ENCODE assay signal across 8 mouse cellular contexts in genomic region chr7:80778958-80779669, GRCm38 (mm10). TPM values are rescaled to one million over a fixed set of nuclear protein-coding genes. Genes with fewer than 3 reads are reported as not detected.
DNase-seq lines count a peak whose midpoint lies in the region; ATAC-seq and TF ChIP-seq lines count a peak whose summit lies in the region.

No protein-coding gene starts in this region.

- TF ChIP-seq EP300 in heart, postnatal 0 days (IDR thresholded peaks at IDR 0.05; ENCODE audit: low read depth), result no peak

- ATAC-seq in heart, postnatal 0 days (ENCODE audit: insufficient read depth, low read depth), result peak; percentile 42; the same call in 1 of the 2 replicates
- ATAC-seq in limb, embryonic 15.5 days (ENCODE audit: insufficient number of reproducible peaks, low FRiP score, low TSS enrichment, low read depth), result peak; percentile 75
- ATAC-seq in neutrophil, adult 5-6 weeks (ENCODE audit: extremely low read depth, insufficient number of reproducible peaks, low FRiP score, poor library complexity, severe bottlenecking), result peak; percentile 70
- ATAC-seq in forebrain, embryonic 13.5 days, result no peak
- no peak for ATAC-seq in hindbrain, postnatal 0 days

- no peak for TF ChIP-seq POLR2A in bone marrow macrophage, adult 2 months (IDR thresholded peaks at IDR 0.05; ENCODE audit: borderline replicate concordance, low read depth, low read length)

- H3K9ac ChIP-seq in heart, postnatal 0 days (replicated peaks; ENCODE audit: low read depth, low read length), result no peak overlapping the region
- H3K9ac ChIP-seq in limb, embryonic 15.5 days, result no peak overlapping the region
- no peak overlapping the region for H3K9ac ChIP-seq in forebrain, embryonic 13.5 days
- H3K9ac ChIP-seq in hindbrain, postnatal 0 days (replicated peaks; ENCODE audit: low read length), result no peak overlapping the region

- H3K4me3 ChIP-seq in E14TG2a.4 (replicated peaks; ENCODE audit: low read length), result peak overlapping the region; percentile 66
- H3K4me3 ChIP-seq in bone marrow macrophage, adult 2 months (ENCODE audit: insufficient read depth, low read length), result peak overlapping the region; percentile 38
- no peak overlapping the region for H3K4me3 ChIP-seq in heart, postnatal 0 days (ENCODE audit: low read depth, low read length)
- no peak overlapping the region for H3K4me3 ChIP-seq in limb, embryonic 15.5 days
- no peak overlapping the region for H3K4me3 ChIP-seq in forebrain, embryonic 13.5 days
- no peak overlapping the region for H3K4me3 ChIP-seq in hindbrain, postnatal 0 days (ENCODE audit: low read length)

- no peaks in the 10 kb centered on the region for H3K27me3 ChIP-seq in E14TG2a.4 (ENCODE audit: insufficient read depth, low read length)
- no peaks in the 10 kb centered on the region for H3K27me3 ChIP-seq in heart, postnatal 0 days (ENCODE audit: control insufficient read depth, insufficient read depth, low read length)
- no peaks in the 10 kb centered on the region for H3K27me3 ChIP-seq in limb, embryonic 15.5 days
- no peaks in the 10 kb centered on the region for H3K27me3 ChIP-seq in forebrain, embryonic 13.5 days
- no peaks in the 10 kb centered on the region for H3K27me3 ChIP-seq in hindbrain, postnatal 0 days (ENCODE audit: insufficient read depth, low read length)

- H3K9me3 ChIP-seq in E14TG2a.4 (ENCODE audit: low read length), result no peaks in the 10 kb centered on the region
- no peaks in the 10 kb centered on the region for H3K9me3 ChIP-seq in heart, postnatal 0 days (replicated peaks; ENCODE audit: control insufficient read depth, low read length)
- no peaks in the 10 kb centered on the region for H3K9me3 ChIP-seq in limb, embryonic 15.5 days
- no peaks in the 10 kb centered on the region for H3K9me3 ChIP-seq in forebrain, embryonic 13.5 days (replicated peaks)
- H3K9me3 ChIP-seq in hindbrain, postnatal 0 days (ENCODE audit: low read length), result no peaks in the 10 kb centered on the region

- H3K4me1 ChIP-seq in E14TG2a.4 (replicated peaks; ENCODE audit: low read depth, low read length), result peaks cover 92% of the 10 kb centered on the region
- H3K4me1 ChIP-seq in bone marrow macrophage, adult 2 months (ENCODE audit: control insufficient read depth, insufficient read depth, low read length), result peaks cover 79% of the 10 kb centered on the region
- peaks cover 59% of the 10 kb centered on the region for H3K4me1 ChIP-seq in heart, postnatal 0 days (ENCODE audit: control insufficient read depth, insufficient read depth)
- peaks cover 33% of the 10 kb centered on the region for H3K4me1 ChIP-seq in limb, embryonic 15.5 days
- H3K4me1 ChIP-seq in forebrain, embryonic 13.5 days, result peaks cover 3% of the 10 kb centered on the region; the same call in 1 of the 2 replicates
- H3K4me1 ChIP-seq in hindbrain, postnatal 0 days (ENCODE audit: insufficient read depth, low read length), result no peaks in the 10 kb centered on the region

- H3K4me2 ChIP-seq in heart, postnatal 0 days (ENCODE audit: low read depth, low read length), result peak overlapping the region; percentile 30
- no peak overlapping the region; the same call in 1 of the 2 replicates for H3K4me2 ChIP-seq in limb, embryonic 15.5 days
- no peak overlapping the region for H3K4me2 ChIP-seq in forebrain, embryonic 13.5 days
- no peak overlapping the region for H3K4me2 ChIP-seq in hindbrain, postnatal 0 days (ENCODE audit: low read depth, low read length)

- WGBS in heart, postnatal 0 days, result 62% methylated on average over 12 of the region's 12 CpGs
- 64% methylated on average over 12 of the region's 12 CpGs for WGBS in limb, embryonic 15.5 days
- WGBS in forebrain, embryonic 13.5 days, result 84% methylated on average over 12 of the region's 12 CpGs
- WGBS in hindbrain, postnatal 0 days, result 79% methylated on average over 12 of the region's 12 CpGs

- no peak for TF ChIP-seq CTCF in E14TG2a.4 (conservative IDR thresholded peaks at IDR 0.05; ENCODE audit: low read length)
- TF ChIP-seq CTCF in bone marrow macrophage, adult 2 months (IDR thresholded peaks at IDR 0.05; ENCODE audit: low read depth, low read length), result no peak
- no peak for TF ChIP-seq CTCF in heart, postnatal 0 days (IDR thresholded peaks at IDR 0.05; ENCODE audit: low read depth)
- TF ChIP-seq CTCF in hindbrain, postnatal 0 days (IDR thresholded peaks at IDR 0.05; ENCODE audit: low read depth), result no peak

- no peaks in the 10 kb centered on the region for H3K36me3 ChIP-seq in E14TG2a.4 (ENCODE audit: insufficient read depth, low read length)
- no peaks in the 10 kb centered on the region for H3K36me3 ChIP-seq in heart, postnatal 0 days (replicated peaks; ENCODE audit: control insufficient read depth, insufficient read depth, low read length)
- no peaks in the 10 kb centered on the region for H3K36me3 ChIP-seq in limb, embryonic 15.5 days
- no peaks in the 10 kb centered on the region for H3K36me3 ChIP-seq in forebrain, embryonic 13.5 days (ENCODE audit: poor library complexity, severe bottlenecking)
- no peaks in the 10 kb centered on the region for H3K36me3 ChIP-seq in hindbrain, postnatal 0 days (ENCODE audit: insufficient read depth, low read length)

- DNase-seq in heart, postnatal 0 days (ENCODE audit: low spot score), result no peak
- DNase-seq in frontal cortex, adult 2 months (ENCODE audit: extremely low spot score in 1 of 2, low spot score in 1 of 2), result no peak
- no peak for DNase-seq in hindbrain, postnatal 0 days (ENCODE audit: low spot score)

- H3K27ac ChIP-seq in bone marrow macrophage, adult 2 months (ENCODE audit: insufficient read depth, low read depth, low read length), result peak overlapping the region; percentile 99
- peak overlapping the region; percentile 56 for H3K27ac ChIP-seq in heart, postnatal 0 days (ENCODE audit: low read depth)
- peak overlapping the region; percentile 67 for H3K27ac ChIP-seq in limb, embryonic 15.5 days
- H3K27ac ChIP-seq in forebrain, embryonic 13.5 days, result no peak overlapping the region
- H3K27ac ChIP-seq in hindbrain, postnatal 0 days, result no peak overlapping the region

RNA-seq across cellular contexts. Expression of gene Iqgap1, which starts 46.7 kb away (rescaled TPM):
- 243 and 284 TPM in 2 replicates for polyA plus RNA-seq in bone marrow macrophage, adult 2 months (2012; ENCODE audit: insufficient read depth, insufficient read length, missing spikeins)
- total RNA-seq in heart, postnatal 0 days (2014; rRNA removed; ENCODE audit: low replicate concordance), result 39.8 and 88.5 TPM in 2 replicates
- polyA plus RNA-seq in heart, postnatal 0 days (2015; fragmentation: Nextera tagmentation; extraction: Ambion mirVana), result 22.6 and 23.6 TPM in 2 replicates
- 98.9 and 103 TPM in 2 replicates for polyA plus RNA-seq in limb, embryonic 15.5 days (2015; fragmentation: Nextera tagmentation; extraction: Ambion mirVana)
- 756 and 768 TPM in 2 replicates for total RNA-seq in neutrophil, adult 5-6 weeks (2017)
- polyA plus RNA-seq in frontal cortex, adult 2 months (2012; rRNA removed), result 23.5 and 26.2 TPM in 2 replicates
- 19.7 and 20.6 TPM in 2 replicates for polyA plus RNA-seq in forebrain, embryonic 13.5 days (2015; fragmentation: Nextera tagmentation; extraction: Ambion mirVana)
- total RNA-seq in hindbrain, postnatal 0 days (2014; rRNA removed), result 23.5 and 29.4 TPM in 2 replicates
- polyA plus RNA-seq in hindbrain, postnatal 0 days (2015; fragmentation: Nextera tagmentation; extraction: Ambion mirVana), result 15.7 and 16.6 TPM in 2 replicates

Comparison
In these comparisons a context has a peak if more than half of its experiments do, and no peak if none do; other contexts are left out.
1. H3K4me3 ChIP-seq: peak in E14TG2a.4 (single experiment) and bone marrow macrophage, adult 2 months (single experiment); none in heart, postnatal 0 days (single experiment), limb, embryonic 15.5 days (single experiment), forebrain, embryonic 13.5 days (single experiment) and hindbrain, postnatal 0 days (single experiment).
2. H3K27ac ChIP-seq: peak in bone marrow macrophage, adult 2 months (single experiment), heart, postnatal 0 days (single experiment) and limb, embryonic 15.5 days (single experiment); none in forebrain, embryonic 13.5 days (single experiment) and hindbrain, postnatal 0 days (single experiment).
3. ATAC-seq: peak in heart, postnatal 0 days (single experiment), limb, embryonic 15.5 days (single experiment) and neutrophil, adult 5-6 weeks (single experiment); none in forebrain, embryonic 13.5 days (single experiment) and hindbrain, postnatal 0 days (single experiment).